Mouse (Mus musculus): Measurements from ENCODE around the gene Macrod2.

The Macrod2 gene

DNA sequence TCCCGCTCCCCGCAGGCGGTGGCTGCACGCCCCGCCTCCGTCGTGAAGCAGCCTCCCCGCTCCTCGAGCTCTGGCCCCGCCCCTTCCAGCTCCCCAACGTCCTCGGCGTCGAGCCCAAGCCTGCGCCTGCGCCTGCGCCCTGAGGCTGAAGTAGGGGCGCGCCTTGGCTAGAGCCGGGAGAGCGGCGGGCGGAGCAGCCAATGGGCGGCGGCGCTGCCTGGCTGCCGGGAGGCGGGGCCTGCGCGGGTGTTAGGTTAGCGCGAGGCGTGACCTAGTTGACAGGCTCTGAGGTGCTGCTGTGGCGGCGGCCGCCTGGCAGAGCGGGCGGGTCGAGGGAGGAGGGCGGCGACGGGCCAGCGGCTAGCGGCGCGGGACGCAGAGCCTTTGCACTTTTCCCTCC, at the start of gene Macrod2:
Macrod2 (plus strand) TSS at position 131 of the 400 bp plus-strand sequence.
- DNase-seq (ENCODE audit: low spot score in 2 of 2) = peak; percentile 74 to 92

DNA sequence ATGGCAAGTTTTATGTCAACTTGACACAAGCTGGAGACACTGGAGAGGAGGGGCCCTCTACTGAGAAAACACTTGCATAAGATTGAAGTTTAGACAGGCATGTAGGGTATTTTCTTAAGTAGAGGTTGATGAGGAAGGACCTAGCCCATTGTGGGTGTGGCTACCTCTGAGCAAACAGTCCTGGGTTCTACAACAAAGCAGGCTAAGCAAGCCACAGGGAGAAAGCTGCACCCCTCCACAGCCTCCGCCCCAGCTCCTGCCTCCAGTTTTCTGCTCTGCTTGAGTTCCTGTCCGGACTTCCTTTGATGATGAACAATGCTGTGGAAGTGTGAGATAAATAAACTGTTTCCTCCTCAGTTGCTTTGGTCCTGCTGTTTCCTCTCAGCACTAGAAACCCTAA, 35.2 kb upstream of the Macrod2 start:
- DNase-seq (ENCODE audit: low spot score in 2 of 2) = no peak

DNA sequence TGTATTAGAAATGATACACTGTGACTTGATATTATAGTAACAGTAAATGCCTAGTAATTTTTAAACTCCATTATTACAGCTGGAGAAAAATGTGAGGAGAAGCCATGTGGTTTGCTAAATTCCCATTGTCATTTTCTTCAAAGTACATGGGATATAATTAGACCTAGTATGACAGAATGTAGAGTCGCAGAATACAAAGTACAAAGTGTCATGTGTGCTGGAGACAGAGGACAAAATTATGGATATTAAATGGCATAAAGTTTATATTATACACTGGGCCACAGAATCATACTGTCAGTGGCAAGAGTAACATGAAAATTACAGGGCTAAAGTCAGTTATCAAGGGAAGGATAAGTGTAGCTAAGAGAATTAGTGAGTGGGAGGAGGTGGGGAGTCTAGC, 30.3 kb upstream of the Macrod2 start:
- no peak for DNase-seq (ENCODE audit: low spot score in 2 of 2)

DNA sequence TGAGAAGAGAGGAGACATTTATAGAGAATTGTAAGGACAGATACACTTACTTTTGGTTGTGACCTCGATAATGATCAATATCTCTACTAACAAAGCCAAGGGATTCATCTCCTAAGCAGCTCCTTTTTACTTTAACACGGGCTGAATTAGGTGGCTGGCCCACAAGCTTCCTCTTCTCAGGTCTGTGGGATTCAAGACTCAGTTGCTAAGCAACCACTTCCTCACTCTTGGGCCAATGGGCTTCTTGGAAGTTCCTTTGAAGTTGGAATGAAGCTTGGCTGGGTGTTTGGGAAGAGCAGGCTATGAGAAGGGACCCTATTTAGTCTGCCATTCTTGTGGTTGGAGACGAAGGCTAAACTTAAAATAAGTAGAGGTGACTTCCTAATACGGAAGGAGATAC, 5.6 kb upstream of the Macrod2 start, which contains the start of gene Sel1l2:
Sel1l2 (minus strand) TSS at position 182 of the 400 bp plus-strand sequence.
- no peak for DNase-seq (ENCODE audit: low spot score in 2 of 2)

- DNase-seq (ENCODE audit: low spot score in 2 of 2) = peak; percentile 7 to 21
Observed at GRCm38 (mm10) chr2:140395744-140396231, 679 bp downstream of the Macrod2 start.

DNA sequence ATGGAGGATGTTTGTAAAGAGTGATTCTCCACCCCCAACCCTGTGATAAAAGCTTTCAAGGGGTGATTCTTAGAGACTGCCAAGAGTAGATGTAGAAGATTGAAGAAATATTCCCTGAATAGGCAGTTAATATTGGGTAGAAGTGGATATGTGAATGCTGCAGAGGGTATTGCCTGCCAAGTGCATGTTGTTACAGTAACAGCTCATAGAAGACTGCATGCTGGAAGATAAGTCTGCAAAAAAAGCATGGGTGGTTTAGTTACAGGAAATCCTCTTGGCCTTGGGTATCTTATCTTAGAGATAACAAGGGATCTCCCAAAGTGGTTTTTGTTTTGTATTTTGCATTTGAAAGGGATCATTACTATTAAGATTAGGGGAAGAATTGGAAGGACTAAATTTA, 30.7 kb downstream of the Macrod2 start:
- DNase-seq (ENCODE audit: low spot score in 2 of 2) = no peak

DNA sequence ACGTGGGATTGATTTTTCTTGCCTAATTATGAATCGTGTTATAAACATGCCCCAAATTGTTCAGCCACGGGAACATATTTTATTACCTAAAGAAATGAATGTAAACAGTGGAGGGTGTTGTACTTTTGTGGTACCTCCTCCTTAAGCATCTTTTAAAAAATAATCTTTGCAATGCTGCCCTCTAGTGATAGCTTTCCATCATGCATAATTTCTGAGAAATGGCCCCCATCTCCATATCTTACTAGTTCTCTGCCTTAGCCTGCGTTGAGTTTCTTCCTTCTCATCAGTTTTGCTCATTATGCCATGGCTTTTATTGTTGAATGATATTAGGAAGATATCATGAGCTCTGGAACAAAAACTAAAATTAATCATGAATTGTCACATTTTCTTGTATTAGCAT, 32.2 kb downstream of the Macrod2 start:
- DNase-seq (ENCODE audit: low spot score in 2 of 2) = no peak

- no peak for DNase-seq (ENCODE audit: low spot score in 2 of 2)
Observed at GRCm38 (mm10) chr2:140439081-140439480, 44.0 kb downstream of the Macrod2 start.

GRCm38 (mm10) chr2:140448636-140449035, 53.5 kb downstream of the Macrod2 start:
- DNase-seq (ENCODE audit: low spot score in 2 of 2) = no peak

GRCm38 (mm10) chr2:140475770-140476169, 80.7 kb downstream of the Macrod2 start:
- DNase-seq (ENCODE audit: low spot score in 2 of 2) = no peak

- DNase-seq (ENCODE audit: low spot score in 2 of 2) = no peak
Observed at GRCm38 (mm10) chr2:140476891-140477290, 81.8 kb downstream of the Macrod2 start.

GRCm38 (mm10) chr2:140482604-140483003, 87.5 kb downstream of the Macrod2 start:
- DNase-seq (ENCODE audit: low spot score in 2 of 2) = no peak

DNA sequence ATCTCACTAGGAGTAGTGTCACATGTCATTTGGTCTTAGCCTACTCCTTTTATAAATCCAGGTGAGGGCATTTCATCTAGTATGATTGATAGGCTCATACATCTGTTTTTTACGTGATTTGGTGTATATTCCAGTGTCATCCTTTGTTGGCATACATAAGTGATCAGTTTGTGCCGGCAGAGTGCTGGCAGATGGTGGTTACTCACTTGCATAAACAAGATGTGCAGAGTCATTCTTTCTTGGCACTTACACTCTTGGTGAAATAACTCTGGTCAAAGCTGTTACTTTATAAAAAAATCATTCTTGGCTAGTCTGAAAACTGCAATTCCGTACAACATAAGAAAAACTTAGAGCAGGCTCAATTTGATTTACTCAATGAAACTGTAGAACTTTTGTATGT, 102.6 kb downstream of the Macrod2 start:
- no peak for DNase-seq (ENCODE audit: low spot score in 2 of 2)

DNA sequence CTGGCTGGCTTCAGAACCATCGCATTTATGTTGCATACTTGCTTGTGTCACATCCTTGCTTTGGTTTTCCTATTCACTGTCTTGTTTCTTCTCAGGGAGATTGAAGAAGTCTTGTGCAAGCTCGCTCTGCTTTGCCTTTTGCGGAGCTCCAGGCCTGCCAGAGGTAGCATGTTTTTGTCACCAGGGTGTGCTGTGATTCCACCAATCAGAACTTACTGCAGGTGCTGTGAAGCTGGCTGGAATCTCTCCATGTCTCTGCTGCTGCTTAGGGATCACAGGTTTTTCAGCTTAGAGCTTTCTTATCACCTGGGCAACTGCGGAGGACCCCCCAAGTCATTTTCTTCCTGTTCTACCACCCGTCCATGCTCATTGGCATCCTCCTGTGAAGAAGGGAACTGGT, 105.8 kb downstream of the Macrod2 start:
- DNase-seq (ENCODE audit: low spot score in 2 of 2) = no peak

- no peak for DNase-seq (ENCODE audit: low spot score in 2 of 2)
Observed at GRCm38 (mm10) chr2:140521472-140521871, 126.4 kb downstream of the Macrod2 start.

DNA sequence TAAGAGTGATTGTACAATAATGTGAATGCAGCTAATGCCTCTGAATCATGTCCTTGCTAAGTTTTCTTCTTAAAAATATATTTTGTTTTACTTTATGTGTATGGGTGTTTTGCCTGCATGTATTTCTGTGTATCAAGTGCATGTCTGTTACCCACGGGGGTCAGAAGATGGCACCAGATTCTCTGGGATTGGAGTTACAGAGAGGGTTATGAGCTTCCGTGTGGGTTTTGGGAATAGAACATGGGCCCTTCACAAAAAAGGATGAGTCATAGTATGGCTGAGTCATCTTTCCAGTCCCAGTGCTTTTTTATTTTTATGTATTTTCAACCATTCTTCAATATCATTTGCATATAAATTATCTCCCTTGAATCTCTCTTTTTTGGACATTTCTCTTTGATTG, 135.1 kb downstream of the Macrod2 start:
- DNase-seq (ENCODE audit: low spot score in 2 of 2) = no peak

GRCm38 (mm10) chr2:140532024-140532423, 136.9 kb downstream of the Macrod2 start:
- DNase-seq (ENCODE audit: low spot score in 2 of 2) = no peak

DNA sequence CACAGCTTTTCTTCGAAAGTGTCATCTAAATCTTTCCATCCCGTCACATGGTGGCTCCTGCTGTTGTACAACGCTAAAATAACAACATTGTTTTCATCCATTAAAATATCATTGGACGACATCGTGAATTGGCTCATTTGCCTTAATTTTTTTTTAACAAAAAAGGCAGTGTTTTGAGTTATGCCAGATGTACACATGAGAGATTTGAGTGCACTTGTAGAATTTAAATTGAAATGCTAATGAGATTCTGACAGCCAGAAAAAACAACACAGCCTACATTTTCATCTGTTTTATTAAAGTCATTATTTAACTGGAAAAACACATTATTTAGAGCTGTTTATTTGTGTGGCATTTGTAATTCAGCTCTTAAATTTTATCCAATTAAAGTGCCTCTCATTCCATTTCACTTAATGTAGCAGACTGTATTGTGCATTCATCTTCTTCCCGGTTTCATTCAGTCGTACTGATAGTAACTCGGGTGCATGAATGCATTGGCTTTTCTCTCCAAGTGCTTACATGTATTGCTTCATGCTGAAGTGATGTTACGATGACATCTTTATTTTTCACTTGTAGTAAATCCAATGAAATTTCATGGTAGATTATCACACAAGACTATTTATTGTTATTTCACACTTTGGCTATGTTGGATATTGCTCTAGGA, 137.9 kb downstream of the Macrod2 start:
- DNase-seq (ENCODE audit: low spot score in 2 of 2) = no peak

DNA sequence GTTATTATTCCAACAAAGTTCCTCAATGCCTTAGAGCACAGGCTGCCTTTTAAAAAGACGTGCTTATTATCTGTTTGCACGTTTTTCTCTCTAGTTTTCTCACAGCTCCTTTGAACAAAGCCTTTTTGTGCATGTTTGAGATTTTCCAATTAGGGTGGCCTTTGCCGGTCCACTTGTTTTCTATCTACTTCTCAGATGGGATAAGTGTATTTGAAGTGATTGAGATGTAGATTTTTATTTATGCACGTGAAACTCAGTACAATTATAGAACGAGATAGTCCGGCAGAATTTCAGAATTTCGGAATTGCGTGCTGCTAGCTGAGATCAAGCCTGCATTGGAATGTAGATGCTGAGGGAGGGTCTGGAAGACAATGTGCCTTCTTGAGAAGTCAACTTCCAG, 138.5 kb downstream of the Macrod2 start:
- DNase-seq (ENCODE audit: low spot score in 2 of 2) = no peak

GRCm38 (mm10) chr2:140534583-140534982, 139.5 kb downstream of the Macrod2 start:
- DNase-seq (ENCODE audit: low spot score in 2 of 2) = no peak

- DNase-seq (ENCODE audit: low spot score in 2 of 2) = no peak
Observed at GRCm38 (mm10) chr2:140535832-140536571, 140.9 kb downstream of the Macrod2 start.

- DNase-seq (ENCODE audit: low spot score in 2 of 2) = no peak
Observed at GRCm38 (mm10) chr2:140549286-140549685, 154.2 kb downstream of the Macrod2 start.

GRCm38 (mm10) chr2:140561426-140561825, 166.3 kb downstream of the Macrod2 start:
- no peak for DNase-seq (ENCODE audit: low spot score in 2 of 2)
